Mouse (Mus musculus): ENCODE results near the gene Mapk9. TPM values are rescaled to one million over a fixed set of nuclear protein-coding genes. Genes with fewer than 3 reads are reported as not detected.

Mapk9 gene
- polyA plus RNA-seq, 1 experiment = 10.1 TPM

GRCm38 (mm10) chr11:49876948-49877817 lies 30.6 kb downstream of the Mapk9 start:
- no peaks in the 10 kb centered on the region for H3K27me3 ChIP-seq (ENCODE audit: control insufficient read depth, insufficient read depth, insufficient read length)

GRCm38 (mm10) chr11:49879950-49880642 lies 33.5 kb downstream of the Mapk9 start:
- Histone ChIP-seq H3K79me3 (ENCODE audit: low read depth) (no peaks in the 10 kb centered on the region), H3K27me3 (ENCODE audit: control insufficient read depth, insufficient read depth, insufficient read length) (no peaks in the 10 kb centered on the region), H3K36me3 (ENCODE audit: control insufficient read depth, insufficient read depth) (peaks cover 40% of the 10 kb centered on the region), H3ac (ENCODE audit: control insufficient read depth, insufficient read length, low read depth) (no peak overlapping the region), H3K4me3 (ENCODE audit: insufficient read depth, poor library complexity, severe bottlenecking) (no peak overlapping the region), H3K79me2 (ENCODE audit: control insufficient read depth, insufficient read depth) (no peaks in the 10 kb centered on the region)
- TF ChIP-seq FOSL1 (IDR thresholded peaks at IDR 0.05; ENCODE audit: insufficient read depth, low read length, poor library complexity, severe bottlenecking) (no peak), CEBPB (IDR thresholded peaks at IDR 0.05; ENCODE audit: low read depth) (no peak), CTCF (IDR thresholded peaks at IDR 0.05; ENCODE audit: control insufficient read depth, insufficient read depth, insufficient read length) (no peak), MYOG (IDR thresholded peaks at IDR 0.05; ENCODE audit: control insufficient read depth, extremely low read depth, insufficient read length) (no peak), MAX (IDR thresholded peaks at IDR 0.05) (no peak), MYOD1 (IDR thresholded peaks at IDR 0.05; ENCODE audit: control insufficient read depth, insufficient read length, low read depth) (no peak), USF1 (IDR thresholded peaks at IDR 0.05; ENCODE audit: low read depth) (no peak)

More at GRCm38 (mm10) chr11:49876948-49877817, 30.6 kb downstream of the Mapk9 start:
- no peaks in the 10 kb centered on the region for H3K79me3 ChIP-seq (ENCODE audit: low read depth)
- H3K79me2 ChIP-seq (ENCODE audit: control insufficient read depth, insufficient read depth) = no peaks in the 10 kb centered on the region
- no peak overlapping the region for H3K4me3 ChIP-seq (ENCODE audit: insufficient read depth, poor library complexity, severe bottlenecking)
- TF ChIP-seq MYOD1 (IDR thresholded peaks at IDR 0.05; ENCODE audit: control insufficient read depth, insufficient read length, low read depth) (no peak), MYOG (IDR thresholded peaks at IDR 0.05; ENCODE audit: control insufficient read depth, extremely low read depth, insufficient read length) (no peak), CTCF (IDR thresholded peaks at IDR 0.05; ENCODE audit: control insufficient read depth, insufficient read depth, insufficient read length) (no peak), CEBPB (IDR thresholded peaks at IDR 0.05; ENCODE audit: low read depth) (no peak), FOSL1 (IDR thresholded peaks at IDR 0.05; ENCODE audit: insufficient read depth, low read length, poor library complexity, severe bottlenecking) (no peak), MAX (IDR thresholded peaks at IDR 0.05) (no peak), USF1 (IDR thresholded peaks at IDR 0.05; ENCODE audit: low read depth) (no peak)
- peaks cover 43% of the 10 kb centered on the region for H3K36me3 ChIP-seq (ENCODE audit: control insufficient read depth, insufficient read depth)
- H3ac ChIP-seq (ENCODE audit: control insufficient read depth, insufficient read length, low read depth) = no peak overlapping the region

- peaks cover 35% of the 10 kb centered on the region for H3K36me3 ChIP-seq (ENCODE audit: control insufficient read depth, insufficient read depth)
Observed at GRCm38 (mm10) chr11:49883394-49883793, 36.8 kb downstream of the Mapk9 start.

GRCm38 (mm10) chr11:49888469-49888868 lies 41.9 kb downstream of the Mapk9 start:
- no peaks in the 10 kb centered on the region for H3K79me3 ChIP-seq (ENCODE audit: low read depth)

More at GRCm38 (mm10) chr11:49883394-49883793, 36.8 kb downstream of the Mapk9 start:
- Histone ChIP-seq H3K27me3 (ENCODE audit: control insufficient read depth, insufficient read depth, insufficient read length) (no peaks in the 10 kb centered on the region), H3K4me3 (ENCODE audit: insufficient read depth, poor library complexity, severe bottlenecking) (no peak overlapping the region), H3K79me2 (ENCODE audit: control insufficient read depth, insufficient read depth) (no peaks in the 10 kb centered on the region), H3ac (ENCODE audit: control insufficient read depth, insufficient read length, low read depth) (no peak overlapping the region), H3K79me3 (ENCODE audit: low read depth) (no peaks in the 10 kb centered on the region)
- TF ChIP-seq MYOD1 (IDR thresholded peaks at IDR 0.05; ENCODE audit: control insufficient read depth, insufficient read length, low read depth) = no peak
- no peak for TF ChIP-seq CEBPB (IDR thresholded peaks at IDR 0.05; ENCODE audit: low read depth)
- no peak for TF ChIP-seq MAX (IDR thresholded peaks at IDR 0.05)
- TF ChIP-seq MYOG (IDR thresholded peaks at IDR 0.05; ENCODE audit: control insufficient read depth, extremely low read depth, insufficient read length) = no peak
- no peak for TF ChIP-seq CTCF (IDR thresholded peaks at IDR 0.05; ENCODE audit: control insufficient read depth, insufficient read depth, insufficient read length)
- TF ChIP-seq FOSL1 (IDR thresholded peaks at IDR 0.05; ENCODE audit: insufficient read depth, low read length, poor library complexity, severe bottlenecking) = no peak
- no peak for TF ChIP-seq USF1 (IDR thresholded peaks at IDR 0.05; ENCODE audit: low read depth)

DNA sequence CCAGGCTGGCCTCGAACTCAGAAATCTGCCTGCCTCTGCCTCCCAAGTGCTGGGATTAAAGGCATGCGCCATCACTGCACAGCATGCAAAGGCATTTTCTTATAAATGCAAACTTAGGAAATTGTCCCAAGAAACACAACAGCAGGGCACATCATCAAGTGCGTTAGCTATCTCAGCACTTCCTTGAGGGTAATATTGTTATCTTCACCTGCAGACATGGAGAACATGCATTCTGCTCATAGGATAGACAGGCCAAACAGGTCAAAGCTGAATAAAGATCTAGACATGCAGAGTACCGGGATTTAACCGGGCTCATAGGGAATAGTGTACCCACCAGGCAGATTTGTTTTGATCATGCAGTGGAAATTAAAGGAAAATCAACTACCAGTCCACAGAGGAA lies 45.4 kb downstream of the Mapk9 start:
- Histone ChIP-seq H3ac (ENCODE audit: control insufficient read depth, insufficient read length, low read depth) (no peak overlapping the region), H3K79me2 (ENCODE audit: control insufficient read depth, insufficient read depth) (no peaks in the 10 kb centered on the region), H3K36me3 (ENCODE audit: control insufficient read depth, insufficient read depth) (no peaks in the 10 kb centered on the region), H3K27me3 (ENCODE audit: control insufficient read depth, insufficient read depth, insufficient read length) (peaks cover 3% of the 10 kb centered on the region), H3K79me3 (ENCODE audit: low read depth) (no peaks in the 10 kb centered on the region), H3K4me3 (ENCODE audit: insufficient read depth, poor library complexity, severe bottlenecking) (no peak overlapping the region)
- TF ChIP-seq USF1 (IDR thresholded peaks at IDR 0.05; ENCODE audit: low read depth) (no peak), MAX (IDR thresholded peaks at IDR 0.05) (no peak), FOSL1 (IDR thresholded peaks at IDR 0.05; ENCODE audit: insufficient read depth, low read length, poor library complexity, severe bottlenecking) (no peak), CTCF (IDR thresholded peaks at IDR 0.05; ENCODE audit: control insufficient read depth, insufficient read depth, insufficient read length) (no peak), MYOG (IDR thresholded peaks at IDR 0.05; ENCODE audit: control insufficient read depth, extremely low read depth, insufficient read length) (no peak), CEBPB (IDR thresholded peaks at IDR 0.05; ENCODE audit: low read depth) (no peak), MYOD1 (IDR thresholded peaks at IDR 0.05; ENCODE audit: control insufficient read depth, insufficient read length, low read depth) (no peak)

More at GRCm38 (mm10) chr11:49888469-49888868, 41.9 kb downstream of the Mapk9 start:
- H3K79me2 ChIP-seq (ENCODE audit: control insufficient read depth, insufficient read depth) = no peaks in the 10 kb centered on the region
- H3K36me3 ChIP-seq (ENCODE audit: control insufficient read depth, insufficient read depth) = peaks cover 5% of the 10 kb centered on the region
- H3K4me3 ChIP-seq (ENCODE audit: insufficient read depth, poor library complexity, severe bottlenecking) = no peak overlapping the region
- TF ChIP-seq FOSL1 (IDR thresholded peaks at IDR 0.05; ENCODE audit: insufficient read depth, low read length, poor library complexity, severe bottlenecking) = no peak
- no peak for TF ChIP-seq MYOD1 (IDR thresholded peaks at IDR 0.05; ENCODE audit: control insufficient read depth, insufficient read length, low read depth)
- TF ChIP-seq CEBPB (IDR thresholded peaks at IDR 0.05; ENCODE audit: low read depth) = no peak
- TF ChIP-seq CTCF (IDR thresholded peaks at IDR 0.05; ENCODE audit: control insufficient read depth, insufficient read depth, insufficient read length) = no peak
- TF ChIP-seq USF1 (IDR thresholded peaks at IDR 0.05; ENCODE audit: low read depth) = no peak
- TF ChIP-seq MYOG (IDR thresholded peaks at IDR 0.05; ENCODE audit: control insufficient read depth, extremely low read depth, insufficient read length) = no peak
- no peak overlapping the region for H3ac ChIP-seq (ENCODE audit: control insufficient read depth, insufficient read length, low read depth)
- H3K27me3 ChIP-seq (ENCODE audit: control insufficient read depth, insufficient read depth, insufficient read length) = no peaks in the 10 kb centered on the region

All from C2C12 (cell line).